Mouse (Mus musculus) brain, embryonic 14.5 days (tissue): ENCODE measurements around the gene Pus10.

Experiments used
- CTCF ChIP-seq: fragments of 200-500 bp; IDR thresholded peaks from 2 replicates; pipeline ENCODE4 v1.5.1; 2012; ENCODE audit warnings: inconsistent platforms, mild to moderate bottlenecking, moderate library complexity, borderline replicate concordance; ENCODE audit not compliant: insufficient read depth, insufficient read length; ENCODE audit errors: extremely low read depth
- POLR2A ChIP-seq: fragments of 200-500 bp; IDR thresholded peaks from 2 replicates; pipeline ENCODE4 v1.6.1; 2012; ENCODE audit warnings: mild to moderate bottlenecking, inconsistent platforms, borderline replicate concordance; ENCODE audit not compliant: poor library complexity, insufficient read depth, insufficient read length, severe bottlenecking; ENCODE audit errors: extremely low read depth

DNA sequence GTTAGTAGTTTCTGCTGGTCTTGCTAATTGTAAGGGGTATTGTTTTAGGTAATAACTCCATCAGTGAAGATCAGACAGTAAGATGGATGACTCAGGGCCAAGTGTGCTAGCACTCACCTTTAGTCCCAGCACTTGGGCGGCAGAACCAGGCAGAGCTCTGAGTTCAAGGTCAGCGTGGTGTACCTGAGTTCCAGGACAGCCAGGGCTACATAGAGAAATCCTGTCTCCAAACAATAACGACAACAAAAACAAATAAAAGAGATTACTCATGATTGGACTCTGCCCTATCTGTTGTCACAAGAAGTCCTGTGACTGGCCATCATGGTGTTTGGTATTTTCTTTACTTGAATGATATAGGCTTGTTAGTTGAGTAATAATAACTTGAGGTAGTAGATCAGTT, 36.4 kb downstream of the Pus10 start:
- TF ChIP-seq CTCF = no peak
- TF ChIP-seq POLR2A = no peak
